19 mouse cellular contexts compared by ENCODE assay signal in genomic region chr6:34110571-34110970, GRCm38 (mm10).
DNase-seq lines count a peak whose midpoint lies in the region; ATAC-seq and TF ChIP-seq lines count a peak whose summit lies in the region.
"Had no signal": no experiment of that assay in that cellular context is flagged by ENCODE, and none has a peak within 500 bp of the region (broad histone marks: within the 10 kb centered on the region; RNA-seq: fewer than 3 reads in every experiment).

No protein-coding gene starts in this region.

- no peaks in the 10 kb centered on the region for H3K9me3 ChIP-seq in hindbrain, embryonic 11.5 days (ENCODE audit: control insufficient read depth, low read length)
- H3K9me3 ChIP-seq in hindbrain, embryonic 12.5 days (replicated peaks) = no peaks in the 10 kb centered on the region
- H3K9me3 ChIP-seq in neural tube, embryonic 14.5 days (ENCODE audit: control insufficient read depth, low read length) = no peaks in the 10 kb centered on the region
- H3K9me3 ChIP-seq: heart, embryonic 13.5 days; limb, embryonic 12.5 days; midbrain, embryonic 12.5 days had no signal

- H3K9ac ChIP-seq in hindbrain, embryonic 11.5 days (ENCODE audit: low read depth, low read length) = no peak overlapping the region
- no peak overlapping the region for H3K9ac ChIP-seq in hindbrain, embryonic 12.5 days
- H3K9ac ChIP-seq in neural tube, embryonic 14.5 days (replicated peaks; ENCODE audit: low read depth, low read length) = no peak overlapping the region
- H3K9ac ChIP-seq: heart, embryonic 13.5 days; limb, embryonic 12.5 days; liver, embryonic 14.5 days; midbrain, embryonic 12.5 days had no signal

- H3K4me3 ChIP-seq in hindbrain, embryonic 11.5 days (ENCODE audit: low read depth, low read length) = no peak overlapping the region
- no peak overlapping the region for H3K4me3 ChIP-seq in hindbrain, embryonic 12.5 days
- H3K4me3 ChIP-seq in neural tube, embryonic 14.5 days (ENCODE audit: low read depth, low read length) = no peak overlapping the region
- H3K4me3 ChIP-seq: heart, embryonic 13.5 days; limb, embryonic 12.5 days; midbrain, embryonic 12.5 days had no signal

- no peak for TF ChIP-seq POLR2A in brain, embryonic 14.5 days (IDR thresholded peaks at IDR 0.05; ENCODE audit: borderline replicate concordance, extremely low read depth, insufficient read depth, insufficient read length, poor library complexity, severe bottlenecking)

- H3K36me3 ChIP-seq in hindbrain, embryonic 11.5 days (ENCODE audit: control insufficient read depth, insufficient read depth, low read length) = no peaks in the 10 kb centered on the region
- H3K36me3 ChIP-seq in hindbrain, embryonic 12.5 days = no peaks in the 10 kb centered on the region
- no peaks in the 10 kb centered on the region for H3K36me3 ChIP-seq in neural tube, embryonic 14.5 days (ENCODE audit: control insufficient read depth, insufficient read depth, low read length)
- H3K36me3 ChIP-seq: heart, embryonic 13.5 days; limb, embryonic 12.5 days; midbrain, embryonic 12.5 days had no signal

- peak; percentile 4 for DNase-seq in hindbrain, embryonic 11.5 days (ENCODE audit: low spot score)
- DNase-seq in brain, embryonic 14.5 days (ENCODE audit: low read depth) = peak; percentile 37
- DNase-seq in kidney, adult 8-10 months = peak; percentile 44 to 50
- no peak for DNase-seq in liver
- no peak for DNase-seq in layer of hippocampus, postnatal 10 days (ENCODE audit: low spot score in 2 of 2)
- DNase-seq: adrenal gland, adult 2 months; cerebellum, adult 8-10 months; gastrocnemius, postnatal 10 days; heart, adult 18-20 months; heart, postnatal 36 days had no signal

- no peaks in the 10 kb centered on the region for H3K27me3 ChIP-seq in hindbrain, embryonic 11.5 days (ENCODE audit: control insufficient read depth, insufficient read depth, low read length)
- H3K27me3 ChIP-seq in hindbrain, embryonic 12.5 days = no peaks in the 10 kb centered on the region
- H3K27me3 ChIP-seq in neural tube, embryonic 14.5 days (ENCODE audit: control insufficient read depth, insufficient read depth, low read length) = no peaks in the 10 kb centered on the region
- H3K27me3 ChIP-seq: heart, embryonic 13.5 days; midbrain, embryonic 12.5 days had no signal

- TF ChIP-seq CTCF in brain, embryonic 14.5 days (IDR thresholded peaks at IDR 0.05; ENCODE audit: borderline replicate concordance, extremely low read depth, insufficient read depth, insufficient read length) = no peak

- no peak for ATAC-seq in hindbrain, embryonic 11.5 days (ENCODE audit: low FRiP score)
- no peak for ATAC-seq in hindbrain, embryonic 12.5 days (ENCODE audit: low FRiP score)
- ATAC-seq in neural tube, embryonic 14.5 days (ENCODE audit: low read depth) = 0 out of 2 replicates have a peak, but pooled peaks have one; percentile 31
- ATAC-seq: lung, postnatal 0 days had no signal

- H3K4me1 ChIP-seq in hindbrain, embryonic 11.5 days (replicated peaks; ENCODE audit: control insufficient read depth, insufficient read depth, low read length) = no peaks in the 10 kb centered on the region
- 0 out of 2 replicates have a peak, but pooled peaks cover 2% of the 10 kb centered on the region for H3K4me1 ChIP-seq in hindbrain, embryonic 12.5 days
- H3K4me1 ChIP-seq in neural tube, embryonic 14.5 days (ENCODE audit: control insufficient read depth, insufficient read depth, low read length) = peaks cover 4% of the 10 kb centered on the region; the same call in 1 of the 2 replicates
- H3K4me1 ChIP-seq: heart, embryonic 13.5 days had no signal

- H3K27ac ChIP-seq in hindbrain, embryonic 11.5 days (ENCODE audit: low read depth, low read length) = no peak overlapping the region
- H3K27ac ChIP-seq in hindbrain, embryonic 12.5 days = no peak overlapping the region
- H3K27ac ChIP-seq in neural tube, embryonic 14.5 days (ENCODE audit: low read depth, low read length) = no peak overlapping the region
- H3K27ac ChIP-seq: heart, embryonic 13.5 days; kidney, postnatal 0 days; limb, embryonic 12.5 days; liver, embryonic 14.5 days; midbrain, embryonic 12.5 days; stomach, postnatal 0 days had no signal

- H3K4me2 ChIP-seq in hindbrain, embryonic 11.5 days (replicated peaks; ENCODE audit: low read depth, low read length) = no peak overlapping the region
- no peak overlapping the region for H3K4me2 ChIP-seq in hindbrain, embryonic 12.5 days (replicated peaks)
- no peak overlapping the region for H3K4me2 ChIP-seq in neural tube, embryonic 14.5 days (ENCODE audit: low read depth, low read length)
- H3K4me2 ChIP-seq: heart, embryonic 13.5 days; limb, embryonic 12.5 days; midbrain, embryonic 12.5 days had no signal

- 41% methylated on average over 10 of the region's 10 CpGs for WGBS in hindbrain, embryonic 11.5 days
- 40% methylated on average over 10 of the region's 10 CpGs for WGBS in hindbrain, embryonic 12.5 days
- WGBS in neural tube, embryonic 14.5 days = 17% methylated on average over 10 of the region's 10 CpGs

Comparison
In these comparisons a context has a peak if more than half of its experiments do, and no peak if none do; other contexts are left out.
1. DNase-seq: peak in hindbrain, embryonic 11.5 days (single experiment), brain, embryonic 14.5 days (single experiment) and kidney, adult 8-10 months (2 of 2); none in liver (single experiment) and layer of hippocampus, postnatal 10 days (0 of 2).